Mouse (Mus musculus) kidney, postnatal 36 days (tissue): ENCODE results near the gene Prpsap1.
"Not testable (repeated sequence)": the region's sequence is repeated elsewhere in the genome, so short reads cannot be mapped to it uniquely, and the experiment has no call there.

ENCODE experiments used
- DNase-seq, 2 experiments: peaks; one replicate each; pipeline ENCODE4 v3.0.0; 2021 to 2022; ENCODE audit warnings: mixed read lengths in 2 of 2

Prpsap1 gene

DNA sequence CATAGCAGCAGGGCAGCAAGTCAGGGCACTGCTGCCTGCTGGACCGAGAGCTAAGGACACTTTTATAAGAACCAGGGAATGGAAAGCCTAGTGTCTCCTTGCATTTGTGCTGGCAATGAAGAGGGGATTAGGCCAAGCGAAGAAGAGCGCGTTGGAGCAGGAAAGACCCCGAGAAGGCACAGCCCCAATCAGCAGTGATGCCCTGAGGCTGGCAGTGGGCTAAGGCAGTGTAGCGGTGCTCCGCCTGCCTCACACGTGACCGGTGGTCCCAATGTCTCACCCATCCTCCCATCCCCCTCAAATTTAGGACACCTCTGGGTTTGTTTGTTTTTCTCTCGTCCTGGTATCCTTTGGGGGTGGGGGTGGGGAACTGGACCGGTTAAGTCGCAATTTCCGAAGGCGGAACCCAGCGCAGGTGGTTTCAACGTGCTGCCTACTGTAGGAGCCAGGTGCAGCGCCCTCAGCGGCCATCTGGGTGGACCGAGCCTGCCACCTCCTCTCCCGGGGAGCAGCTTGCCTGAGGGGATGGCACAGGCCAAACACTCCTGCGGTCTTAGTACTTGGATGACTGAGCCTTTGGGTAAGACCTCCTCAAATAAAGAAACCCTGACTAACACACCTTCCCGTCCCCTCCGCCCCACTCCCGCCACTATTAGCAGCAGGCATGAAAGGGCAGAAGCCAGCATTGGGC is 21.5 kb upstream of the Prpsap1 start:
- DNase-seq: peak; percentile 29 to 54

DNA sequence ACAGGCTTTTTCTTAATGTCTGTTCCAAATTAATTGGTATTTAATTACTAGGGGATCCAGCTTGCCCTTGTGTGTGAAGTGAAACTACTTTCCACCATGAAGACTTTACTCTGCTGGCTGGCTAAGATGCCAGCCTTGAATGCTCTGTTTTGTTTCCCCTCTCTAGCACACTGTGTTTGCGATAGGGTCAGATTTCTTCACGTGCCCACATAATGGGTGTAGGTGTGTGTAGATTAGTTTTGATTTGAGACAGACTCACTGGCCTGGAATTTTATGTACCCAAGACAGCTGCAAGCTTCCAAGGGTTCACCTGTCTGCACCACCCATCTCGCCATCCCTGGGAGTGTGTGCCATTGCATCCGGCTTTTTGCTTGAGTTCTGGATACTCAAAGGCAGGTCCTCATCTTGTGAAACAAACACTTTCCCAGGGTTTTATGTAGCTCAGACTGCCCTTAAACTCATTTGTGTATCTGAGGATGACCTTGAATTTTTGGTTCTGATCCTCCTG is 19.6 kb upstream of the Prpsap1 start:
- no peak for DNase-seq

DNA sequence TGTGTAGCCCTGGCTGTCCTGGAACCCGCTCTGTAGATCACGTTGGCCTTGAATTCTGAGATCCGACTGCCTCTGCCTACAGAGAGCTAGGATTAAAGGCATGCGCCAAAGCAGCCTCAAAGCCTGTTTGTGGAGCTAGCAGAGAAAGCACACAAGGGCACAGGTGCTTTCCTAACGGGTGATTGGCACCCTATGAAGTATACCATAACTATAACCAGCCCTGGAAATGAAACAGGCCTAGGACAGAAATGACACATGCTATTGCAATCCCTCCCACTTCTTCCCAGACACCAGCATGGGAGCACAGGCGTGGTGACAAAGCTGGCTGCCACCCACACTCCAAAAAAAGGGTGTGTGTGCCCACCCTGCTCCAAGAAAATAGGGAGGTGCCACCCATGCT is 19.0 kb upstream of the Prpsap1 start:
- DNase-seq: no peak

DNA sequence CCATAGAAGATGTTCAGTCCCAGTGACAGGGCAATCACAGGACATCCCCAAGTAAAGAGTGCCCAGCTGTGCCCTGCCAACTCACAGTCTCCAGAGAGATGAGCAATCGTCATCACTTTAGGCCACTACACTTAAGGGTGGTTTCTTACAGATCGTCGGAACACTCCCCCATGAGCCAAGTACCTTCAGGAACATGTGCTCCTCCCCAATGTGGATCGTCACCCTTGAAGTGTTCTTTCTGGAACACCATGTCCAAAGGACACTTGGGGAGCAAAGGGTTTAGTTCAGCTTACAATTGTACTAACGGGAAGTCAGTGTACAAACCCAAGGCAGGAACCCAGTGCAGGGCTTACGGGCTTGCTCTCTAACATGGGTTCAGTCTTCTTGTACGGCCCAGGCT is 18.2 kb upstream of the Prpsap1 start:
- DNase-seq: no peak

DNA sequence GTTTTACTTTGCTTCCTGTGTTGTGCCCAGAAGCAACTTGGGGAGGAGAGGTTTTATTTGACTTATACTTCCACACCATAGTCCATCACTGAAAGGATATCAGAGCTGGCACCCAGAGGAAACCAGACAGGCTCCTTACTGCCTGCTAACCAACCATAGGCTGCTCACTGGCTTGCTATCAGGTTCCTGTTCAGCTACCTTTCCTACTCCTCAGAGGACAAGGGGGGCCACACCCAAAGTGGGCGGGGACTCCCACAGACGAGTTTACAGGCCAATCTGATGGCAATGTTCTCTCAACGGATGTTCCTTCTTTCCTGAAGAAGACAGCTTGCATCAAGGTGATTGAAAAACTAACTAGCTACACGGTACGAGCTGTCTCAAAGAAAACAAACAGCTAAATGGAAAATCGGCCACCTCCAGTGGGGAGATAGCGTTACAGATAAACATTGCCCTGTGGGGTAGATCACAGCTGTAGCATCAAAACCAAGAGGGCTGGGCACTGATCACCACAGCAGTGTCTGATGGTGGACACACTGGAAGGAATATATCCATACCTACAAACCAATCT is 17.4 kb upstream of the Prpsap1 start:
- DNase-seq: no peak

DNA sequence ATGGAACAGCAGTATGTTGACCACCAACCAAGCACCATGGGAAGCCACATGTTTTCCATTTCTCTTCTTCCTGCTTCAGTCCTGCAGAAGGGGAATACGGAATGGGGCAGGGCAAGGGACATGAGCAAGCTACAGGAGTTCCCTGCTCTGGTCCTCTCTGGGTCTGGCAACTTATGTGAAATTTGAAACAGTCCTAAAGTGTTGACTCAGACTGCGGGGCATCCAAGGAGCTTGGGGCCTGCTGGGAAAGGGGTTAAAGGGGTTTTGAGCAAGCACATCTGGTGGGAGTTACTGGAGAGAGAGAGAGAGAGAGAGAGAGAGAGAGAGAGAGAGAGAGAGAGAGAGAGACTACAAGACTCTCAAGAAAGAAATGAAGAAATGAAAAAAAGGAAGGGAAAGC is 14.7 kb upstream of the Prpsap1 start:
- no peak for DNase-seq

DNA sequence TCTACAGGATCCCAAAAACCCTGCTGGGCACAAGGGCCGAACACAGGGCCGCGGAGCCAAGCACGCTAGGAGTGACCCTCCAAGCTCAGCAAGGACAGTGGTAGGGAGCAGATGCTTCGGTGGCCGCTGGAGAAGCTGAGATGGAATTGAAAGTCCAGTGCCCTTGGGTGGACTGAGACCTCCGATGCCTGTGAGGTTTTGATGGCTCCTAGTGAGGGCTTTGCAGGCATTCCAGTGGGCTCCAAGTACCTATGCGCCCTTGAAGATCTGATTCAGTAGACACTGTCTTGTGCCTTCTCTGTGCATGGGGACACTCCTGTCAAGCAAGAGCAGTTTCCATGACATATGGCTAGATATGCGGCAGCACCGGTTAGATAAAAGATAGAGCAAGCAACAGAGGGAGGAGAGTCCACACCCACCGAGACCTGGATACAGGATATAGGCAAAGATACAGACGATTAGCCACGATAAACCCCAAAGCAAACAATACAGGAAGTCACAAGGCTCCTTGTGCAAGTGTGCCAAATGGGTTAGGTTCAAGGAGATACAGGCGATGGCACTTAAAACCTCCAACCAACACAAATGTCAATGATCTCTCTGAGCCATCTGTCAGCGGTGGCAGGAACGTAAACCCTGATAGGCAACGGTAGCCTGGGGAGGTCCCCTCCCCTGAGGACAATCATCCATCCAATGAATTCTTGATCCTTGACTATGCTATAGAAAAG is 12.3 kb upstream of the Prpsap1 start:
- DNase-seq: no peak

DNA sequence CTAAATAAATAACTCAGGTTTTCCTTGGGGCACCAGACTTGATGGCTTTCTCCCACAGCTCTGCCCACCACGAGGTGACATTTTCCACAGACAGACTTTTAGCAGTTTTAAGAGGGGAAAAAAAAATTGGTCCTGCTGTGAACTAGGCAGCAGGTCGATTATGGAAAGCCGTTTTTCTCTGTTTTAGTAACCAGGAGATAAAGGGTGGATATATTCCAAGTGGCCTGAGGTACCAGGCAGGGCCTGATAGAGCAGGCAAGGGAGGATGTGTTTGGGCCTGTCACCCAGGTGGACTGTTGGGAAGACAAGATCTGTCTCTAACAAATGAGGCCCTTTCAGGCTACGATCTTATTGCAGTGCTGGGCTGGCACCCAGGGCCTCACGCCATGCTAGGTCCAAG is 11.6 kb upstream of the Prpsap1 start:
- no peak for DNase-seq

DNA sequence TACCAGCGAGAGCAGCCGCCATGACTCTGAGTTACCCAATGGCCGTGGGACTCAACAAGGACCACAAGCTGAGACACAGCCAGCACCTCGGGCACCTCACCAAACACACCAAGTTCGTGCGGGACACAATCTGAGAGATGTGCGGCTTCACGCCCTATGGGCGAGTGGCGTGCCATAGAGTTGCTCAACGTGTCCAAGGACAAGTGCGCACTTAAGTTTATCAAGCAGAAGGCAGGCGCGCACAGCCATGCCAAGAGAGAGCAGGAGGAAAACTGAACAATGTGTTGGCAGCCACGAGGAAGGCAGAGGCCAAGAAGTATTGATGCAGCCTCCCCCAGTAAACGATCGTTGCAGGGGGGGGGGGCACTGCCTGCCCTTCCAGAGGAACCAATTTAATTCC is 10.5 kb upstream of the Prpsap1 start:
- DNase-seq: no peak

DNA sequence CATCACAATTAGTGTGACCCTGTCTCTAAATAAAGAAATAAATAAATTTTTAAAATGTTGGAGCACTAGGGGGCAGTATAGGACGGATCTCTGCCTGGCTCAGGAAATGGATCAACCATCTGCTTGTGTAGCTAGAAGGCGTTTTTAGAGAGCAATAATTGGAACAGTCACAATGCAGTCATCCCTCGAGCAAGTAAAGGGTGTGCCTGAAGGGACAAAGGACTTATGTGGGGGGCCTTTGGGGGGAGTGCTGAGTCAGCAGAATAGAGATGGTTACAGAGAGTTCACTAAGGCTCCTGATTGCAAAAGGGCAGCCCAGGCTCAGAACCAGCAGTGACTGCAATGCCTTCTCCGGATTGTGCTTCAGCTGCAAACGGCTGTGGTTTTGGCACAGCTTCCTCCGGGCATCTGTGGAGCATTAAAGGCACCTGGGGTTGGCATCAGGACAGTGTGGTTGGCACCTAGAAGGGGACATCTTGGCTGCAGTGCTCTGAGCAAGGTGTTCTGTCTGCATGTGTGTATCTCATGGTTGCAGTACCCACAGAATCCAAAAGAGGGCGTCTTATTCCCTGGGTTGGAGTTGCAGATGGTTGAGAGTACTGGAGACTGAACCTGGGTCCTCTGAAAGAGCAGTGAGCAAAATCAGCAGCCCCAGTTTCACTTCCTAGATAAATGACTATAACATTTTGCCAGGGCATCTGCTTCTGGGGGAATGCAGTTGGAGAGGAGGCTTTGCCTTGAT is 7.2 kb upstream of the Prpsap1 start:
- DNase-seq: peak; percentile 40 to 47

DNA sequence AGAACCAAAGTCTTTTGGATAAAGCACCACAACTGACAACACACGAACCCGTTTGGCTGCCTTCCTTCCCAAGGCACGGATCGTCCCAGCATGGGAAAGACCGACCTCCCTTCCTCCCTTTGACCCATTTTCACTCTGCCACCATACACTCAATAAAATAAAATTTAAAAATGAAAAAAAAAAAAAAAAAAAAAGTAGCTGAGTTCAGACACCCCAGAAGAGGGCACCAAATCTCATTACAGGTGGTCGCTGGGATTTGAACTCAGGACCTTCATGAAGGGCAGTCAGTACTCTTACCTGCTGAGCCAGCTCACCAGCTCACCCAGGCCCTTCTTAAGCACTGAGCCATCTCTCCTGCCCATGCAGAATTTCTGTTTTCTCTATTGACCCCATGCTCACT is 5.0 kb upstream of the Prpsap1 start:
- no peak for DNase-seq

DNA sequence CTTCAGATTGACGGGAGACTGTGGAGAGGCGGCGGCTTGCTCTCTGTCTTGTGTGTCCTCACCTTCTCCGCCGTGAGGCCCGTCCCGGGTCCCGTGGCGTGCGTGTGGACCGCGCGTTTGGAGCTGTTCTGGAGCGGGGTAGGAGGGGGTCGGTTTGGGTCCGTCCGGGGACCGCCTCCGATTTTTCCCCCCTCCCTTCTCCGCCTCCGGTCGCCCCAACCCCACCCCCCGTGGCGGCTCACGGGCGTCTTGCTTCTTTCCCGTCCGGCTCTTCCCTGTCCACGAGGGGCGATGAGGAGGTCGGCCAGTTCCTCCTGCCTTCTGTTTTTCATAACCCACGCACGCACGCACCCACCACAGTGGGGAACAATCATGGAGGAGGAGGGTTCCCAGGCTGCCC is 4.6 kb upstream of the Prpsap1 start:
- no peak for DNase-seq

DNA sequence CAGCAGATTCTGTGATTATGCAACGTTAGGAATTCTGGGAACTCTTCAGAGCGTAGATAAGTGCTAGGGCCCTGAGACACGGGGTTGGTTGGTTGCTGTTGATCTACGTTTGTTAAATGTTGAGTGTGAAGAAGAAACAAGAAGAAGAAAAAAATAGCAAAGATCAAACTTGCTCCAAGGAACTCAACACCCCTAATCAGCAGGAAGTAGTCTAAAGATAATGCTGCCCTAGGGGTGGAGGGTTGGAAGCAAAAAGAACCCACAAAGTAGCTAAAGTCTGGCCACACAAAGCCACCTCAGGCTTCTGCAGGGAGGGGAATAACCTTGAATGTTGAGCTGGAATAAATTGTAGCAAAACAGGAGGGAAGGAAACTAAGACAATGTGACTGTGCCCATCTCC is 3.3 kb upstream of the Prpsap1 start:
- no peak for DNase-seq

DNA sequence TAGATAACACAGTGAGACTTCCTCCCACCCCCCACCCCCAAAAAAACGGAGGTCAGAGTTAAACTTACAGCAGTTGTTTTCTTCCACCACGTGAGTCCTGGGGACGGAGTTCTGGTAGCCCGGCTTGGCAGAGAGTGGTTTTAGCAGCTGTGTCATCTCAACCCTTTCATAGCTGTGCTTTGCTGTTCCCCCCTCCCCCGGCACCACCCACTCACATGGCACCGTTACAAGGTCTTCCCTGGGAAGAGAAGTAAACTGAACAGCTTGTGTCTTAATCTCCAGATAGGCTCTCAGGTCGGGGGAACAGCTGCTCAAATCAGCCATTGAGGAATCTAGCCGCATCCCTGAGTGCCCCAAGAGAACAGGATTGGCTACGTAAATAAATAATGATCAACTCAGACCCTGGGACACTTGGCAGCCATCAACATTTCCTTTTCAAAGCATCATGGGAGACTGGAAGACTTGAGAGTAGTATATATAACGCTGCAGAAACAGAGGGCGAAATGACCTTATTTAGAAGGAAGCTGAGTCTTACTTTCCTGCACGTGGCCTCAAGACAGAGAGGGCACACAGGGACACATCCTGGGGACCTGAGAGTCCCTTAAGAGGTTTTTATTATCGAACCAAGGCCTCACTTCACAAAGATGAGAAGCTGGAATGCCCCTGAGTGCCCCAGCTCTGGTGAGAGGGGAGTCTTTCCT is 622 bp upstream of the Prpsap1 start:
- peak; percentile 73 to 74 for DNase-seq

DNA sequence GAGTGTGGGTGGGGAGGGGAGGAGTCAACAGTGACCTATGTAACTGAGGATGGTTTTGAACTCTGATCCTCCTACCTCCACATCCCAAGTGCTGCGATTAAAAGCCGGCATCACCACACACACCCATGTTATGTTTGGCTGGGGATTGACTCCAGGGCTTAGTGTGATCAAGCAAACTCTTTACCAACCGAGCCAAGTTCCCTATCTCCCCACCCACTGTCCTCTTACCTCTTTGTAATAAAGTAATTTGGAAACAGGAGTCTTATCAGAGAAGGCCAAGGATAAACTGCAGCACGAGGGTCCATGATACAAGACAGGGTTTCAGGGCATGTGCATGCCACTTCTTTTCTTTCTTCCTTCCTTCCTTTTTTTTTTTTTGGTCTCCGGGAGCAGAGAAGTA is 811 bp downstream of the Prpsap1 start:
- DNase-seq: no peak

DNA sequence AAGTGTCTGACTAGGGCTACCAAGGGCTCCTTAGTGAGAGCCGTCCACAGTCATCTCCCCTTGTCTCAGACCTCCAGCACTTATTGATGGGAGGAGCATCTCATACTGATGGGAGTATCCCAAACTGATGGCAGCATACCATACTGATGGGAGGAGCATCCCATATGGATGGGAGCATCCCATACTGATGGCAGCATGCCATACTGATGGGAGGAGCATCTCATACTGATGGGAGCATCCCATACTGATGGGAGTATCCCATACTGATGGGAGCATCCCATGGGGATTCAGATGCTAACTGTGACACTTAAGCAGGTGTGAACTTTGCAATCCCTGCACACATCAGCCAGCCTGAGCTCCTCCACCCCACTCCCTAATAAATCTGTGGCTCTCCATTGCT is 1.5 kb downstream of the Prpsap1 start:
- not testable (repeated sequence) for DNase-seq

DNA sequence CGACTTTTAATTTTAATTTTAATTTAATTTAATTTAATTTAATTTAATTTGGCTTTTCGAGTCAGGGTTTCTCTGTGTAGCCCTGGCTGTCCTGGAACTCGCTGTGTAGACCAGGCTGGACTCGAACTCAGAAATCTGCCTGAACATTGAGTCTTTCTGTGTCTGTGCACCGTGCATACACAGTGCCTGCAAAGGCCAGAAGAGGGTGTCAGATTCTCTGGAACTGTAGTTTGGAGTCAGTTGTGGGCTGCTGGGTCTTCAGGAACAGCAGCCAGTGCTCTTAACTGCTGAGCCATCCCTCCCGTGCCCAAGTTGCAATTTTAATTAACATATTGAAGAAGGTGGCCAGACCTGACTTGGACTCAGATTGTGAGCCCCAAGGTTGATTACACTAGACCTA is 2.7 kb downstream of the Prpsap1 start:
- DNase-seq: no peak

DNA sequence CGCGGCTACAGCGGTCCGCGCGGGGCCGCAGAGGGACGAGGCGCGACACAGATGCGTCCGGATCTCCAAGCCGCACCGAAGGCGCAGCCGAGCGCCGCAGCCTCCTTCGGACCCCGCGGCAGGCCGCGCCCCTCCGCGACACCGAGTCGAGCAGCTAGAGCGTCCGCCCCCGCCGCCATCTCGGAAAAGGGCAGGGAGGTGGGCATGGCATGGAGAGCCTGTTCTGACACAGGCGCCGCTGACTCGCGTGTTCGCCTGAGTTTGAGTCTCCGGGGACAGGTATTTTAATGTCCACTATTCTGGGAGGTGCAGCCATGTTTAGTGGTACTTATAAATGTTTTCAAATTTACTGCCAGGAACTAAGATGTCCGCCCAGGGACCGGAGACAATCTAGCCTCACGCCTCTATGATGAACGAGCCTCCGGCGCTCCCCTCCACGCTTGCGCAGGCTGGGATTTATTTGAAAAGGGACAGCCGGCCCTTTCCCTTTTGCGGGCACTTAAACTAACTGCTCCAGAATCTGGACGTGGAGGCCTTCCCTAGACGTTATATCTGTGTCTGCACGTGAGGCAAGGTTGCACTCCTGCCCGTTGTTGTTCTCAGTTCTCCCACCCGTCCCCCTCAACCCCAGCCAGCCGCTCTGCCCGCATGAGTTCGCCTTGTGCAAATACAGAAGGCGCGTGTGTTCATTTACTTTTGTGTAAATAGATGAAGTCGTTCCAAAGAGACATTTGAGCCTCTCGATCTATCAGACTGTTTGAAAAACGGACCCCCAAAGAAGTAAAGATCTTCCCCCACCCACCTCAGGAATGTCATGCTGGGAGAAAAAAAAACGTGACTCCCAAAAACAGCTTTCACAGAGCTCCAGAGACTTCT is 3.5 kb downstream of the Prpsap1 start:
- peak; percentile 90 to 93 for DNase-seq

DNA sequence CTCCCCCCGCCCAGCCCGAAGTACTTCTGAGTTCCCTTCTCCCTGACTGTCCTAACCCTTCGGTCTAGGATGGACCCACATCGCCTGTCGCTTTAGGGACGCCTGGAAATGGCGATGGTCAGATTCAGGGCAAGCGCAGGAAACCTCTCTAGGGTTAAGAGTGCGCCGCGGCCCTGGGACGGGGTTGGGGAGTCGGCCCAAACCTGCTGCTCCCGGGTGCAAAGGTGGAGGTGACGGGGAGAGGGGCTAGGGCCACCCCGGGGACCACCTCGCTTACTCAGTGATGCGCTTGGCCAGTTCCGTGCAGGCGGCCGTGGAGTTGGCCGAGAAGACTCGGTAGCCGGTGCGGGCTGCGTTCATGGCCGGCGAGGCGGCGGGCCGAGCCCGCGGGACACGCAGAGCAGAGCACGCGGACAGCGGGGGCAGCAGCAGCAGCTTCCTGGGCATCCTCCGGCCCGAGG is 4.2 kb downstream of the Prpsap1 start:
- no peak for DNase-seq

DNA sequence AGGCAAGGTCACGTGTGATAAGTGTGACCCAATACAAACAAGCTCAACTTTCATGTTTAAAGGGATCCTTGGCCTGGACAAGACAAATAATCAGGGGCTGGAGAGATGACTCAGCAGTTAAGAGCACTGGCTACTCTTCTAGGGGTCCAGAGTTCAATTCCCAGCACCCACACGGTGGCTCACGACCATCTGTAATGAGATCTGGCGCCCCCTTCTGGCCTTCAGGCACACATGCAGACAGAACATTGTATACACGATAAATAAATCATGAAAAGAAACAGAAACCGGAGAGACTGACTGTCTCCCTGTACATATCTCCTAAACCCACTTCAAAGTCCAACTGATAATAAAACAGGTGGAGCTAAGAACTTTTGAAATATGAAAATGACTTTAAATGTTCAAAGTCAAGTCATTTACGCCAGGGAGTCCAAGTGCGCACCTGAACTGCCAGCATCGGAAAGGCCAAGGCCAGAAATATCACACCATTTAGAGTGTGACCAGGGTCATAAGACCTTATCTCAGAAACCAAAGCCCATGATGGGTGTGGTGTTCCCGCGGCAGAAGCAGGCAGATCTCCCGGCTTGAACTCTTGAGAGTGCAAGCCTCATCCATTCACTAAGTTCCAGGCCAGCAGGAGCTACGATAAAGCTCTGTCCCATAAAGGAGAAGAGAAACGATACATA is 5.2 kb downstream of the Prpsap1 start:
- DNase-seq: peak in 1 of 2 experiments; percentile 47

DNA sequence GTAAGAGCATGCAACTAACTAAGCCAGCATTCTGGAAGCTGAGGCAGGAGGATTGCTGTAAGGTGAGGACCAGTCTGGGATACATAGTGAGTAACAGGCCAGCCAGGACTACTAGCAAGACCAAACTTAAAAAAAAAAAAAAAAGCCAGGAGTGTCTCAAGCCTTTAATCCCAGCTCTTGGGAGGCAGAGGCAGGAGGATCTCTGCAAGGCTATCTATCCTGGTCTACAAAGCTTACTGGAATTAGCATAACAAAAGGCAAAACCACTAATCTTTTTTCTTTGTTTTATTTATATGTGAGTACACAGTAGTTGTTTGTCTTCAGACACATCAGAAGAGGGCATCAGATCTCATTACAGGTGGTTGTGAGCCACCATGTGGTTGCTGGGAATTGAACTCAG is 5.8 kb downstream of the Prpsap1 start:
- no peak for DNase-seq
